Mouse (Mus musculus) lung, postnatal 25 days (tissue): ENCODE data around the gene Cdc45.

Experiments used
- DNase-seq: peaks from one replicate; pipeline ENCODE4 v3.0.0; 2022; ENCODE audit warnings: low spot score

The Cdc45 gene

DNA sequence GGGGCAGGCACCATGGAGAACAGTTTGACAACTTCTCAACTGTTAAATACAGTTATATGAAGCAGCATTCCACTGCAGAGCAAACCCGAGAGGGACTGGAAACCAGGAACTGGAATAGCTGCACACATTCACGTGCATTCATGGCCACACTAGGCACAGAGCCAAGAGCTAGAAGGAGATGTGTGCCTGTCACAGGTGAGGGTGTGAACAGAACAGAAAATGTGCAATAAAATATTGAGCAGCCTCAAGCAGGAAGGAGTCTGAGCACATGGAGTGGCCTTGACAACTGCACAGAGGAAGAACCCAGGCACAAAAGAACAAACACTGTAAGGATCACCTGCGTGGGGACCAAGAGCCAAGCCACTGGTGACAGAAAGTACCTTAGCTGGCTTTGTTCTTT, 81.1 kb downstream of the Cdc45 start:
- DNase-seq, result no peak
